Mouse (Mus musculus) neural tube, embryonic 15.5 days (tissue): Measurements from ENCODE around the gene Etv6. TPM values are rescaled to one million over a fixed set of nuclear protein-coding genes. Genes with fewer than 3 reads are reported as not detected.

Experiments
- ATAC-seq: fragments of 200-750 bp; cut with Nextera tagmentation; 2 replicates; pipeline ENCODE4 v1.8.0; 2017; ENCODE audit warnings: mild to moderate bottlenecking, moderate TSS enrichment, moderate library complexity; ENCODE audit not compliant: low FRiP score
- H3K27ac ChIP-seq: fragments of 300-500 bp; sonication (generic); replicated peaks from 2 replicates; pipeline ENCODE4 v1.5.1; 2015; ENCODE audit warnings: mild to moderate bottlenecking, inconsistent platforms
- H3K27me3 ChIP-seq: fragments of 300-500 bp; sonication (generic); replicated peaks from 2 replicates; pipeline ENCODE4 v1.6.1; 2015; ENCODE audit warnings: inconsistent platforms
- H3K36me3 ChIP-seq: fragments of 300-500 bp; sonication (generic); 2 replicates; pipeline ENCODE4 v1.6.1; 2015; ENCODE audit warnings: inconsistent platforms
- H3K4me1 ChIP-seq: fragments of 300-500 bp; sonication (generic); 2 replicates; pipeline ENCODE4 v1.6.1; 2015; ENCODE audit warnings: inconsistent platforms
- H3K4me2 ChIP-seq: fragments of 300-500 bp; sonication (generic); 2 replicates; pipeline ENCODE4 v1.6.1; 2015; ENCODE audit warnings: inconsistent platforms, mild to moderate bottlenecking, moderate library complexity
- H3K4me3 ChIP-seq: fragments of 300-500 bp; sonication (generic); replicated peaks from 2 replicates; pipeline ENCODE4 v1.5.1; 2015; ENCODE audit warnings: mild to moderate bottlenecking, inconsistent platforms
- H3K9ac ChIP-seq: fragments of 300-500 bp; sonication (generic); replicated peaks from 2 replicates; pipeline ENCODE4 v1.6.1; 2015; ENCODE audit warnings: mild to moderate bottlenecking, inconsistent platforms
- H3K9me3 ChIP-seq: fragments of 300-500 bp; sonication (generic); replicated peaks from 2 replicates; pipeline ENCODE4 v1.6.1; 2016; ENCODE audit warnings: inconsistent platforms
- WGBS: fragments of 180-500 bp; shearing (Covaris S2); methylation state at CpG from one replicate; pipeline ENCODE4 v1.1.7; 2015; ENCODE audit warnings: mixed read lengths; 5-methylcytosine and 5-hydroxymethylcytosine counted together
- polyA plus RNA-seq: library from polyadenylated mRNA; unstranded; fragments of >200 nt; fragmentation: Nextera tagmentation; extraction: Ambion mirVana; gene quantifications from 2 replicates; pipeline ENCODE4 v1.2.1, GENCODE M21; 2015

Gene Etv6
- polyA plus RNA-seq, 1 experiment from 2014 or later: 5.8 TPM

GRCm38 (mm10) chr6:134147596-134148442, 112.3 kb downstream of the Etv6 start:
- Histone ChIP-seq H3K36me3 (no peaks in the 10 kb centered on the region), H3K4me3 (no peak overlapping the region), H3K9me3 (no peaks in the 10 kb centered on the region), H3K4me2 (peak overlapping the region; percentile 20; the same call in 1 of the 2 replicates), H3K27ac (peak overlapping the region; percentile 51), H3K9ac (no peak overlapping the region), H3K27me3 (no peaks in the 10 kb centered on the region), H3K4me1 (peaks cover 53% of the 10 kb centered on the region)
- ATAC-seq: peak; percentile 50
- 37% methylated on average over 22 of the region's 22 CpGs for WGBS

DNA sequence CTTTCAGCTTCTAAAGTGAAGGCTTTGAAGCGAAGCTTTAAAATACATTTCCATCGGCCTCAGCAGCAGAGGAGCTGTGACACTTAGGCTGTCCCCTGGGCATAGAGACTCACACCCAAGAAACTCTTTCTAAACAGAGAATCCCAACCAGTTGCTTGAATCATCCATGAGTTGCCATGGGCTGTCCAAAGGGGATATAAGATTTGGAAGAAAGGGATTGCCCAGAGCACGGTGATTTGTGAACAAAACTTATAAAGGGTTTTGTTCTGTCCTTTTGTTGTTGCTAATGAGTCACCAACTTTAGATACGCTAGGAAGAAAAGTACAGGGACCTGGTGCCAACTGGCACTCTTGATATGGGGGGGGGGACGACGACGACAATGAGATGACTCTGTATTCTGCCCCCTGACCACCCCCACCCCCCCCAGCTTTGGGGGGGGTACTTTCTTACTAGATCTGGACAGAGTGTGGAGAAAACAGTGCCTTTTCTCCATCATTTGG, 113.0 kb downstream of the Etv6 start:
- ATAC-seq: peak; percentile 23; the same call in 1 of the 2 replicates
- no peak overlapping the region for H3K4me3 ChIP-seq
- H3K4me1 ChIP-seq: peaks cover 49% of the 10 kb centered on the region
- H3K4me2 ChIP-seq: no peak overlapping the region
- peak overlapping the region; percentile 51 for H3K27ac ChIP-seq
- H3K9ac ChIP-seq: no peak overlapping the region
- no peaks in the 10 kb centered on the region for H3K36me3 ChIP-seq
- H3K9me3 ChIP-seq: no peaks in the 10 kb centered on the region
- WGBS: 24% methylated on average over 7 of the region's 7 CpGs
- no peaks in the 10 kb centered on the region for H3K27me3 ChIP-seq

DNA sequence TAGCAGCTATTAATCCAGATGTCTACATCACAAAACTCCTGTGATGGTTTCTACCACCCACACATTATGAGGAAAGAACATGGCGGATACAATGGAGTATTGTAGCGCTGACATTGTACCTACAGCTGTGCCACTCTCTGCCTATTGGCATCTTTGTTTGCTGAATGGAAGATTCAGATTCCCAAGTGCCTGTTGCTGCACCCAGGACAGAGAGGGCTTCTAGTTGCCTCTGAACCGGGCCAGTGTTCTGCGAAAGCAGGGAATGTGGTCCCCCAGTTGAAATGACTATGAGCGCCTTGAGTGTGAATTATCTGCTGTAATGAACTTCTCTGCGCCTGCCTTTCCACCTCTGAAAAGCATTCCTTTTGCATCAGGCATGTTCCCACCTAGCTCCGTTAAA, 114.1 kb downstream of the Etv6 start:
- peaks cover 42% of the 10 kb centered on the region for H3K4me1 ChIP-seq
- H3K27me3 ChIP-seq: no peaks in the 10 kb centered on the region
- ATAC-seq: no peak
- 93% methylated on average over 7 of the region's 7 CpGs for WGBS
- no peak overlapping the region for H3K27ac ChIP-seq
- no peak overlapping the region for H3K4me2 ChIP-seq
- H3K36me3 ChIP-seq: no peaks in the 10 kb centered on the region
- H3K4me3 ChIP-seq: no peak overlapping the region
- no peak overlapping the region for H3K9ac ChIP-seq
- H3K9me3 ChIP-seq: no peaks in the 10 kb centered on the region

- H3K9me3 ChIP-seq: no peaks in the 10 kb centered on the region
- H3K27me3 ChIP-seq: no peaks in the 10 kb centered on the region
- H3K4me2 ChIP-seq: no peak overlapping the region
- H3K36me3 ChIP-seq: no peaks in the 10 kb centered on the region
- peaks cover 49% of the 10 kb centered on the region for H3K4me1 ChIP-seq
- ATAC-seq: no peak
- no peak overlapping the region for H3K9ac ChIP-seq
- 68% methylated on average over 15 of the region's 15 CpGs for WGBS
- no peak overlapping the region for H3K4me3 ChIP-seq
- H3K27ac ChIP-seq: peak overlapping the region; percentile 58
Measured at GRCm38 (mm10) chr6:134151022-134151680, 115.7 kb downstream of the Etv6 start.

DNA sequence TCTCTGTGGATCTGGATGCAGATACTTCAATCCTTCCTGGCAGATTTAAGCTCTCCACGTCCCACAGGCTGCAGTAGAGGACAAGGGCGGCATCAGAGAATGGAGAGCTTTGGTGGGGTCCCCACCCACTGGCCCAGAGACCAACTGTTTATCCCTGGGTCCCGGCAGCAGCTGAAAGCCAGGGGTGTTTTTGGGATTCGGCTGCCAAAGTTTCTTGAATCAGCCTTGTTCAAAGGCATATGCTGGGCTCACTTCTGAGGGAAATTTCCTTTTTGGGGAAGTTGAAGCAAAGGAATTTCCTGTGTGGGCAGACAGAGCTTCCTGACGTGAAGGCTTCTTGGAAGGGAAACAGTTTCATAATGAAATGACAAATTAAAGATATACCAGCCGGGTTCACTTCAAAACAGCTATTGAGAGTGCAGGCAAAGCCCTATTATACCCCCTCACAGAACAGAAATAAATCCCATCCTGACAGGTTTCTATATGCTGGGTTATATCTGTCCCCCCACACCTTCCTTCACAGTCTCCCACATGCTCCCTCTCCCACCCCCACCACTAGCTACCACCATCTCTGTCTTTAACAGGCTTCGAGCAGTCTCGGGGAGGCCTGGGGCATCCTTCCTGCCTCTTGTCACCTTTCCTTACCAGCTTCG, 116.5 kb downstream of the Etv6 start:
- Histone ChIP-seq H3K36me3 (no peaks in the 10 kb centered on the region), H3K4me1 (peaks cover 57% of the 10 kb centered on the region), H3K4me3 (no peak overlapping the region), H3K27me3 (no peaks in the 10 kb centered on the region), H3K9ac (no peak overlapping the region), H3K4me2 (no peak overlapping the region), H3K27ac (peak overlapping the region; percentile 58), H3K9me3 (no peaks in the 10 kb centered on the region)
- ATAC-seq: no peak
- WGBS: 65% methylated on average over 9 of the region's 9 CpGs

- 80% methylated on average over 6 of the region's 6 CpGs for whole genome bisulfite sequencing
- H3K4me2 ChIP-seq: no peak overlapping the region
- H3K4me3 ChIP-seq: no peak overlapping the region
- H3K27me3 ChIP-seq: no peaks in the 10 kb centered on the region
- no peak overlapping the region for H3K9ac ChIP-seq
- H3K27ac ChIP-seq: peak overlapping the region; percentile 58
- peaks cover 57% of the 10 kb centered on the region for H3K4me1 ChIP-seq
- H3K9me3 ChIP-seq: no peaks in the 10 kb centered on the region
- H3K36me3 ChIP-seq: no peaks in the 10 kb centered on the region
- ATAC-seq: no peak
Measured at GRCm38 (mm10) chr6:134152539-134152938, 117.0 kb downstream of the Etv6 start.

DNA sequence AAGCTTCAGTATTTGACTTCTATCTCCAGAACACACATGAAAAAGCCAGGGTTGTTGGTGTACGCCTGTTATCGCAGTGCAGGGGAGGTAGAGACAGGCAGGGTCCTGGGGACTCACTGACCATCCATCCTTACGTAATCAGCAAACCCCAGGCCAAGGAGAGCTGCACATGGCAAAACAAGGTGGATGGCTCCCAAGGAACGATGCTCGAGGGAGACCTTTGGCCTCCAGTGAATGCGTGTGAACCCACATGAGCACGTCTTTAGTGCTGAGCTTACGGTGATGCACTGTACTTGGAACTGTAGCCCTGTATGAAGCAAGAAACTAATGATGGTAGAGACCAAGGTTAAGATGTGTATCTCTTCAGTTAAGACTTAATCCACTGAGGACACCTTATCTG, 119.2 kb downstream of the Etv6 start:
- H3K4me2 ChIP-seq: no peak overlapping the region
- no peaks in the 10 kb centered on the region for H3K36me3 ChIP-seq
- H3K27ac ChIP-seq: no peak overlapping the region
- no peak overlapping the region for H3K4me3 ChIP-seq
- no peaks in the 10 kb centered on the region for H3K27me3 ChIP-seq
- no peak for ATAC-seq
- 82% methylated on average over 8 of the region's 8 CpGs for WGBS
- no peaks in the 10 kb centered on the region for H3K9me3 ChIP-seq
- peaks cover 49% of the 10 kb centered on the region for H3K4me1 ChIP-seq
- H3K9ac ChIP-seq: no peak overlapping the region

DNA sequence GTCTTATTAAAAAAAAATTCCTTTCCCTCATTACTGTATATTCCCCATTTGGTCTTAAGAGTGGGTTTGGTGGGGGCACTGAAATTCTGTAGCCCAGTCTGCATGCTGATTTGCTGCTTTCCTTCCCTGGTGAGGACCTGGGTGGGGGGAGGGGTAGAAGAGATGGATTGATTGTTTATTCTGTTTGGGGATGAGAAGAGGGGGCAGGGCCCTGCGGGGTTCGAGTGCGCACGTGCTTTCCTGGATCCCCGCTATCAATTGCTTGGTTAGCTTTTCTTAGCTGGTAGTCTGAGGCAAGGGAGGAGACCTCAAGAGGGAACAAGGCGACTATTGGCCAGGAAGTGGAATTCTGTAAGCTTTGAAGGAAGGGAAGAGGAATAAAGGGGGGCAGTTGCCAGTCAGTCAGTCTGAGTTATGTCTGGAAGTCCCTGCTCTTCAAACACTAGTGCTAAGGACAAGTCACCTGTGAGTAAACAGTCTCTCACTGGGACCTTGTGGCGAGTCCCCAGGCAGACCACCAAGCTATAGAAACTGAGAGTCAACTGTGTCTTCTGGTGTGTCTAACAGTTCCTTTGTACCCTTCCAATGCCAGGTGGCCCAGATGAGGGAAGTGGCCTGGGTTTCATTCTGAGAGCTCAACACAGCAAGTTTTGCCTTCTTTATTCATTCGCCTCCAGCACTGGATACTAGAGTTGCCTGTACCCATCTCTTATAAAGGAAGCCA, 120.6 kb downstream of the Etv6 start:
- Histone ChIP-seq H3K4me3 (no peak overlapping the region), H3K27ac (peak overlapping the region; percentile 28), H3K9ac (no peak overlapping the region), H3K4me2 (no peak overlapping the region), H3K27me3 (no peaks in the 10 kb centered on the region), H3K4me1 (peaks cover 44% of the 10 kb centered on the region), H3K36me3 (no peaks in the 10 kb centered on the region), H3K9me3 (no peaks in the 10 kb centered on the region)
- WGBS: 26% methylated on average over 8 of the region's 8 CpGs
- ATAC-seq: peak; percentile 37

- H3K4me3 ChIP-seq: no peak overlapping the region
- peaks cover 31% of the 10 kb centered on the region for H3K4me1 ChIP-seq
- 14% methylated on average over 6 of the region's 6 CpGs for WGBS
- H3K9me3 ChIP-seq: no peaks in the 10 kb centered on the region
- no peak overlapping the region for H3K9ac ChIP-seq
- peak overlapping the region; percentile 29; the same call in 1 of the 2 replicates for H3K4me2 ChIP-seq
- peak overlapping the region; percentile 72 for H3K27ac ChIP-seq
- peak; percentile 55 for ATAC-seq
- no peaks in the 10 kb centered on the region for H3K36me3 ChIP-seq
- H3K27me3 ChIP-seq: no peaks in the 10 kb centered on the region
Measured at GRCm38 (mm10) chr6:134157533-134158115, 122.1 kb downstream of the Etv6 start.

GRCm38 (mm10) chr6:134158201-134158600, 122.7 kb downstream of the Etv6 start:
- ATAC-seq: no peak
- WGBS: 65% methylated on average over 2 of the region's 2 CpGs
- H3K4me2 ChIP-seq: no peak overlapping the region
- H3K4me3 ChIP-seq: no peak overlapping the region
- H3K4me1 ChIP-seq: peaks cover 31% of the 10 kb centered on the region
- H3K27ac ChIP-seq: peak overlapping the region; percentile 72
- no peak overlapping the region for H3K9ac ChIP-seq
- no peaks in the 10 kb centered on the region for H3K27me3 ChIP-seq
- no peaks in the 10 kb centered on the region for H3K36me3 ChIP-seq
- no peaks in the 10 kb centered on the region for H3K9me3 ChIP-seq

GRCm38 (mm10) chr6:134159672-134160071, 124.2 kb downstream of the Etv6 start:
- Histone ChIP-seq H3K9me3 (no peaks in the 10 kb centered on the region), H3K27ac (no peak overlapping the region), H3K4me1 (peaks cover 31% of the 10 kb centered on the region), H3K27me3 (no peaks in the 10 kb centered on the region), H3K4me2 (no peak overlapping the region), H3K36me3 (no peaks in the 10 kb centered on the region), H3K4me3 (no peak overlapping the region), H3K9ac (no peak overlapping the region)
- ATAC-seq: no peak
- WGBS: 88% methylated on average over 4 of the region's 4 CpGs
